Mouse (Mus musculus) B cell, adult 2 months (primary cell): ENCODE measurements around the gene Capn12.

Source experiments
- DNase-seq, 2 experiments: peaks; one replicate each; pipeline ENCODE4 v3.0.0; 2022

Capn12 gene

DNA sequence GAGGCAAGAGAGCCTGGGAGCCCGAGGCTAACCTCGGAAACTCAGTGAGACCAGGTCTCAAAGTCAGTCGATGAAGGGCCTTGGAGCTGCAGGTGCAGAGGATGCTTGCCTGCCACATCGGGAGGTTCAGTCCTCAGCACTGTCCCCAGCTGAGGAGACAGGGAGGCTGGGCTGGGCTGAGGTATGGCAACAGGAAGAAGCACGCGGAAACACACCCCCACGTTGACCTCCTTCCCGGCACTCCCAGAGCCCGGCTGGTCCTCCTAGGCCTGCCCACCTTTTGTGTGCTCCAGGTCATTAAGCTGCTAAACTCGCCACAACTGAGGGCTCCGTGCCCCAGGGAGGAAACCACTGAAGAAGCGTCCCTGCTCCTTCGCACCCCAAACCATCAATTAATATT is at the start of gene Capn12:
TSS of gene Capn12 (plus strand) at position 224 of the 400 bp plus-strand sequence.
- DNase-seq: no peak

DNA sequence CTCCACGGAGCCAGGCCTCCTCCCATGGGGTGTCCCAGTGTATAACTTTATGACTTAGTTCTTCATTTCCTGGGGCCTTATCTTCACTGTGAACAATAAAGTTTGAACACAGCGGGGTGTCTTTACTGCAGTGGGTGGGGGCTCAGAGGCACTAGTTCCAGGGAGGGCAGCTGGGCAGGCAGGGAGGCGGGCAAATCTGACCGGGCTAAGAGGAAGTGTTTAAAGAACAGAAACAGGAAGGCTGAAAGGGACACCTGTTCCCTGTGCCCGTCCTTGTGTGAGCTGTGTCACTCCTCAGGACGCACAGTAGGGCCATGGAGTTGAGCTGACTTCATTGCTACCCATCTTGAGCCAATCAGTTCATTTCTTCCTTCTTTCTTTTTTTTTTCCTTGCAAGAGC is 49.1 kb upstream of the Capn12 start:
- no peak for DNase-seq

DNA sequence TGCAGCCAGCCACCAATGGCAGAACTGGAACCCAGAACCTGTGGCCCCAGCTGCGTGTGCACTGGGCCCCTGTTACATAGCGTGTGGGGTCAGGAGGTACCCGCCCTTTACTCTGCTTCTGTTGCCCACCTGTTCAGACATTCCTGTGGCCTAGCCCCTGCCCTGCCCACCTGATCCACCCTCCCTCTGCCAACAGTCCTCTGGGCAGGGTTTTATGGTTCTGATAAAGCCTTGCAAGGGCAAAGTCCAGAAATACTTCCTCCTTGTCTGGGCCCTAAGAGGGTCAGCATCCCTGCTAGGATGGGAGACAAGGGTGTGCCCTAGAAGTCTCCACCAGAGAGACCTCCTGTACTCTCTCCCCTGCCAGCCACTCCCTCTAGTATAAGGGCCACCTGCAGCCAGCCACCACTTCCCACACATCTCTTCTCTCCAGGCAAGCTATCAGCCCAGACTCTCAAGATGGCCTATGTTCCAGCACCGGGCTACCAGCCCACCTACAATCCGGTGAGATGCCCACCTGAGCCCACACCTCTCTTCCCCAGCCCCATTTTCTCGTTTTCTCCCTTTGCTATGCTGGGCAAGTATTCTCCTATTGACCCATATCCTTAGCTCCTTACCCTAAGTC is 47.4 kb upstream of the Capn12 start, which contains the start of gene Lgals4:
TSS of gene Lgals4 (plus strand) at position 132 of the 625 bp plus-strand sequence.
- no peak for DNase-seq

DNA sequence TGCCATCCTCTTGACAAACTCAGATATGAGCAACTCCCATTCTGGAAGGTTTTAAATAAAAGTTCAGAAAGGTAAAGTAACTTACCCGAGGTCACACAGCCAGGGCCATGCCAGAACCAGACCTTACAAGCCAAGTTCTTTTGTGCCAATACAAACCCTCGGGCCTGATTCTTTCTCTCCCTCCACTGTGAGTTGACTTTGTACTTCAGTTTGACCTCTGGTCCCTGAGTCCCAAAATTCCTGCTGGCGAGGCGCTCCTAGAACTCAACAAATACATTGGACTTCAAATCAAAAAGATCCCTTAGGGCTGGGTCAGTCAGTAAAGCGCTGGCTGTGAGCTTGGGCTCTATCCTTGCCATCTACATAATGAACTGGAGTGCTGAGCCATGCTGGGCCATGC is 44.3 kb upstream of the Capn12 start:
- DNase-seq: no peak

GRCm38 (mm10) chr7:28838331-28838730 is 42.9 kb upstream of the Capn12 start:
- DNase-seq: no peak

DNA sequence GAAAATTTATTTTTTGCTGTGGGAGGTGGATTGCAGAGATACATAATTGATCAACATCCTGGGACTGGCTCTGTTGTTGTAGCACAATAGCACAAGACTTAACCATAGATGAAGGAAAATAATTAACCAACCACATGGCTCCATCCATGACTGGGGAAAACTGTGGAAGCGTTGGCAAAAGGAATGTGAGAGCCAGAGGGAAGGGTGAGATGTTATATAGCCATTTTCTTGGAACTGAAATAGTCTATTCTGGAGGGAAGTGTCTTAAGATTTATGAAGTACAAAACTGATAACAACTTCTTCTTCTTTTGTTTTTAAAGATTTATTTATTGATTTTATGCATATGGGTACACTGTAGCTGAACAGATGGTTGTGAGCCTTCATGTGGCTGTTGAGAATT is 33.9 kb upstream of the Capn12 start:
- no peak for DNase-seq

DNA sequence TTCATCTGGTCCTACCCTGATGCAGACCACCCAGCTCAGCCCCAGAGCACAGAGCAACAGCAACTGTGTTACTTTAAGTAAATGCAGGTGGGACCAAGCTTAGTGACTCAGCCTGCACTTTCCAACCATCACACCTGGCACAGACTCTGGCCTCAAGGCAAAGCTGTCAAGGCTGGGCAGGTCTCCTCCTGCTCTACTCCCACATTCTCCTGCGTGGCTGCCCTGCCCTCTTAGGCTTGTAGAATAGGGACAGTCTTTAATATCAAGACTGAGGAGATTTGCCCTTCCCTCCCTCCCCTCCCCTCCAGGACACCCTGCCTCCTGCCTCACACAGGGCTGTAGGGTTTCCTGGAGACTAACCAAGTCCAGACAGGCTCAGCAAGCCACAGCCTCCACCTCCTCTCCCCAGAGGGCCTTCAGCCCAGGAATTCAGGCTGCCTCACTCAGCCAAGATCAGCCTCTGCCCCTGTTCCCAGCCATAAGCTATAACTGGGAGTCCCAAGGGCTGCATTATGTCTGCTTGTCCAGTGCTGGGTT is 31.5 kb upstream of the Capn12 start:
- no peak for DNase-seq

DNA sequence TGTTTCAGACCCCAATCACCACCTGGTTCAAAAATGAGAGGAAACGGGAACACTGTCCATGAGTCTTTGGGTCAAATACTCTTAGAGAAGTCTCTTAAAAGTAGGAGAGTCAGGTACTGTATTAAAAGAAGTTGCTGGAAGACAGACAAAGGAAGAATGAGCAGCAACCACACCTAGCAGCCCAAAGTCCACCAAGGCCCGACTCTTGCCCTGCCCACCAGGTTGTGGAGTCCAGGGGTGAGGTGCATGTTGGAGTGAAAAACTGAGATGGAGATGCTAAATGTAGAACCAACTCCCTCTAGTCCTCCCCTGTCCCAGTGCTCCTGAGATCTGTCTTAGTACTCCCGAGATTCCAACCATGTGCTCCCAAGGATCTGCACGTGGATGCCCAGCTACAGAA is 30.6 kb upstream of the Capn12 start:
- DNase-seq: no peak

DNA sequence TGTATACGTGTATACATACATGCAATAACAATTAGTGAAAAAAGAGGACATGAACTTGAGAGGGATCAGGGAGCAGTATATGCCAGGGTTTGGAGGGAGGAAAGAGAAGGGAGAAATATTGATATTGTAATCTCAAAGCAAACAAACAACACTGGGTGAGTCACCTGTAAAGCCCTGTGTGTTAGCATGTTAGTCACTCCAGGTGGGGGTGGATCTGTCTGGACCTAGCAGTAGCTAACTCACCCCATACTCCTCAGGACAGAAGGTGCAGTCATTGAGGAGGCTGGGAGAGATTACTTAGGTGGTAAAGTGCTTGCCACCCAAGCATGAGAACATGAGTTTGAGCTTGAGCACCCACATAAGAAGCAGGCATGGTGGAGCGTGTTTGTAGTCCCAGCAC is 21.3 kb upstream of the Capn12 start:
- DNase-seq: no peak

DNA sequence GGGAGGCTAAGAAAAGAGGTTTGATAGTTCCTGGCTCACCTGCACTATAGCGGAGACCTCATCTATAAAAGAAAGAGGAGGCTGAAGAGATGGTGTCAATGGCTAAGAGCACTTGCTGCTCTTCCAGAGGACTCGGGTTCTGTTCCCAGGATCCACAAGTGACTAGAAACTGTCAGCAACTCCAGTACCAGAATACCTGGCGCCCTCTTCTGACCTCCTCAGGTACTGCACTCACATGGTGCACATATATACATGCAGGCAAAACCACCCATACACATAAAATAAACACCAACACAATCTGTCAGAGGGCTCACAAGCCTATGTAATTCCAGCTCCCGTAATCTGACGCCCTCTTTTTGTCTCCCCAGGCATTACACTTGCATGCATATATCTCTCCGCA is 20.3 kb upstream of the Capn12 start:
- DNase-seq: peak; percentile 60 to 61

DNA sequence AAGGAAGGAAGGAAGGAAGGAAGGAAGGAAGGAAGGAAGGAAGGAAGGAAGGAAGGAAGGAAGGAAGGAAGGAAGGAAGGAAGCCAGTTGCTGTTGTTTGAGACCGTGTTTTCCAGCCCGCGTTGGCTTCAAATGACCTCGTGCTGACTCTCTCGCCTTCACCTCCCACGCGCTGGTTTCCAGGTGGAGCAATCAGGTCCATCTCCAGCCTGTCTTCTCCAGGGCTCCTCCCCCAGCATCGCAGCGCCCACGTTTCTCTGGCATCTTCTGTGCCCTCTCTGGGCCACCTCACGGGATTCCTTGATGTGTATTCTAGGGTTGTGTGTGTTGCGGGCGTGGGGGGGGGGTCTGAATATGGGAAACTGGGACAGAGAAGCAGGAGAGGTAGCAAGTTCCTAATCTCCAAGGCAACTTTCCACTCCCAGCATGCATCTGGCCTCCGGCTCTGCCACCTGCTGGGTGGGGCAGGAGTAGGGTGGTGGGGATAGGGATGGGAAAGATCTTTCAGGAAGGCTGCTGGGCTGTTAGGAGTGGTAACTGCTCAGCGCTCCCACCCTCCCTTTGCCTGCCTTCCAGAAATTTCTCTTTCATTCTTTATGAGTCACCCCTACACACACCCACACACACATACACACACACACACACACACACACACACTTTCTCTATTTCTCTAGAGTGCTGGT is 18.3 kb upstream of the Capn12 start:
- DNase-seq: no peak

GRCm38 (mm10) chr7:28863540-28863939 is 17.7 kb upstream of the Capn12 start, which contains the start of gene Lgals7:
Gene Lgals7 (plus strand): TSS chr7:28863853.
- DNase-seq: no peak

GRCm38 (mm10) chr7:28864288-28864750 is 16.9 kb upstream of the Capn12 start:
- DNase-seq: no peak

DNA sequence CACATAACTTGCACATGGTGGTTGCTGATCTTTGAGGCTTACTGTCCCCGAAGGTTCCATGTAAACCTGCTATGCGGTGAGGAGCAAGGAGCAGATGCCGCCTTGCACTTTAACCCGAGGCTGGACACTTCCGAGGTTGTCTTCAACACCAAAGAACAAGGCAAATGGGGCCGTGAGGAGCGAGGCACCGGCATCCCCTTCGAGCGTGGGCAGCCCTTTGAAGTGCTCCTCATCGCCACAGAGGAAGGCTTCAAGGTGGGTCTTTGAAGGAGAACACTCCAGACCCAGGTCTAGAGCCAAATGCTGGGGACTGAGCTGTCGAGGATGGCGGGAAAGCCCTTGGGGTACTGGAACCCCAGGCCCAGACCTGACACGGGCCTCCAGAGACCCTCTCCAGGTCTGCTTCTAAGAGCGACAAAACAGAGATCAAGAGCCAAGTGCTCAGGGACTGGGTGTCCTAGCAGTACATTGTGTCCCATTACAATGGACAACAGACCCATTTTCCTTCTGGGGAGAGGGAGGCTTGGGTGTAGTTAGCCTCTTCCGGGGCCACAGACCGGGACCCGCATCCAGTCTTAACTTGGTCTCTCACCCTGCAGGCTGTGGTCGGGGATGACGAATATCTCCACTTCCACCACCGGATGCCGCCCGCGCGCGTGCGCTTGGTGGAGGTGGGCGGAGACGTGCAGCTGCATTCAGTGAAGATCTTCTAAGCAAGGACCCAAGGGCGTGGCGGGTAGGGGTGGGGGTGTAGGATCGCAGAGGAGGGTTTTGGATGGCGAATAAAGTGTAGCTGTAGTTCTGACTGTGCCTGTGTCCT is 15.5 kb upstream of the Capn12 start:
- peak; percentile 95 to 97 for DNase-seq

DNA sequence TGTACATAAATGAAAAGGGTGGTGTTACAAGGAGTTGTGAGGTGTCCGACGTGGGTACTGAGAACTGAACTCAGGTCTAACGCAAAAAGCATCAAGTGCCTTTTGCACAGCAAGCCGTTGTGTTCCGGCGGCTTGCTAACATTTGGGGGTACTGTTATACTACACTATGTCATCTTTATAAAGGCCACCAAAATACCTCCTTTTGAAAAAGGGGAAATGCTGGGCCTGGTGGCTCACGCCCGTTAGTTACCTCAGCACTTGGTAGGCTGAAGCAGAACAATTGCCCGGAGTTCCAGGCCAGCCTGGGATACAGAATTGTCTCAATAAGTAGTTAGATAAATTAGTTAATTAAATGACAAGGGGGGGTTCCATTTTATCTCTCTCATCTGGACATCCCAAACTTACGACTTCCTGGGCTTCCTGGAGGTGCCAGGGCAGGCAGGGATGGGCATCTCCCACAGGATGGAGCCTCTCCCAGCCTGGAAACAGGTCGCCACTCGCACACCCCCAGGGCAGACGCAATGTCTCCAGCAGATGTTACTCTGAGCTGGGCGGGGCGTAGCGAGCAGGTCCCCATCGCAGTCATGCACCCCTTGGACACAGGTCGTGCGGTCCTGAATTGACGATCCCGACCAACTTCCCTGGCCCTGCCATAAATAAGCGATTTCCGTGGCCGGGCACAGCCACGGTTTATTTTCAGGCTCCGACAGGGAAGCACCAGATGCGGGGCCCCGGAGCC is 14.3 kb upstream of the Capn12 start:
- DNase-seq: peak; percentile 29 to 41

GRCm38 (mm10) chr7:28867508-28868340 is 13.5 kb upstream of the Capn12 start:
- peak; percentile 89 to 91 for DNase-seq

GRCm38 (mm10) chr7:28870901-28871664 is 10.1 kb upstream of the Capn12 start:
- no peak for DNase-seq

DNA sequence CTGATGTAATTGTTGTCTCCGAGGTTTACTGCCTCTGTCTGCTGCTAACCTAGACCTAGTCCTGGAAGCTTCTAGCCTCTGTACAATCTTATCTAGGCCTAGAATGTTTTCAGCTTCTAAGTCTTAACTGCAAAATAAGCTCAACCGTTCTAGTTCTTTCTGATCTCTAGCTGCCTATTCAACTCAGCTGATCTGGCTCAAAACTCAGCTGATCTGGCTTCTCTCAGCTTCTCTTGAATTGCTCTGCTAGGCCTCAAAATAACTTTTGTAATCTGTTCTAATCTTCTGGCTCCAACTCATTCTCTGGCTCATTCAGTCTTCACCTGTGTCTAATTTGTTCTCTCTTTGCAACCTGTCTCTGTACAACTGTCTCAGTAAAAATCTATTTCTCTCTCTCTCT is 6.7 kb upstream of the Capn12 start:
- no peak for DNase-seq

DNA sequence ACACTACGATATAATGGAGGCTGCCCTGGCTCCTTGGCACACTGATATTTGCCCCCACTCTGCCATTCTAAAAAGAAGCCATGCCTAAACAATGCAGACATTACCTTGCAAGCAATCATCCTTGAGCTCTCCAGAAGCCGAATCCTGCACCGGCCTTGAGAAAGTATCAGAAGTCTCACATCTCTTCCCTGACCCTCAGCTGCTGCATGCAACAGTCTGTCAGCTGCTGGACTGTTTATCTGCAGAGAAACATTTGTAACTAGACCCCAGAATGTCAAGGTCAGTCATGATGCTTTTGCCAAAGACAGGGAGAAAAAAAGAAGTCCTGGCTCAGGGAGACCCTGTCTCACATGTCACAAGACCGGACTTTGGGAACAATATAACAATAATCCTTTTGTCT is 5.1 kb upstream of the Capn12 start:
- DNase-seq: no peak

GRCm38 (mm10) chr7:28877155-28877554 is 4.1 kb upstream of the Capn12 start:
- DNase-seq: no peak

DNA sequence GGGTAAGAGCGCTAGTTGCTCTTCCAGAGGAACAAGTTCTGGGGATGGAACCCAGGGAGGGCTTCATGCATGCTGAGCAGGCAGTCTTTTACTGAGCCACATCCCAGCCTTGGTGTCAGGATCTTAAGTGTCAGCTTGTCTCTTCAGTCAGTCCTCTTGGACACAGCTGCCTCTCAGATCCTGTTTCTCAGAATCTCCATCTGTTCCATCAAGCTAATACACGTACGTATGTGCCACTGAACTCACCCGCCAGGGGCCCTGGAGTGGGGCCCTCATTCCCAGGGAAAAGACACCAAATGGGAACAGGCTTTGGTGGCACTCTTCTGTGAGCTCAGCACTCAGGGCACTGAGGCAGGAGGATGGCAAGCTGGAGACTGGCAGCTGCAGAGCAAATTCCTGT is 3.4 kb upstream of the Capn12 start:
- no peak for DNase-seq
